In the genomic region with DNA sequence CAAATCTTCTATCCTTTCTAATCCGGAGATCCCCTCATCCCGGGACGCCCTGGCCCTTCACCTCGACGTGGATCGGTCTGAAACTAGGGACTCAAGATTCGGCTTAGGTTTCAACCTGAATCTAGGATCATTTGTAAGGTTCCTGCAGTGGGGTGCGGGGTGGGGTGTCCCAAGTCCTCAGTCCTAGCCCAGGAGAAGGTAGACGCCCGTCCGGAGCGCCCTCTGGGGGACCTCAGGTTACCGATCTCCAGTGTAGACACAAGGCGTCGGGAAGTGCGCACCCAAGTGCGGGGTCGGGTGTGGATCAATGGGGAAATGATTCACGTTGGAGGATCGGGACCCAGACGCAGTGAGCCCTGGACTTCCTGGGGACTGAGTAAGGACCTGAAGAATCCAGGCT, we compare ENCODE assay signal across 8 mouse cellular contexts. TPM values are rescaled to one million over a fixed set of nuclear protein-coding genes. Genes with fewer than 3 reads are reported as not detected.
DNase-seq lines count a peak whose midpoint lies in the region; ATAC-seq and TF ChIP-seq lines count a peak whose summit lies in the region.

No protein-coding gene starts in this region.

- no peak overlapping the region for H3K27ac ChIP-seq in kidney, adult 2 months (ENCODE audit: insufficient read depth, low read depth, low read length)
- no peak overlapping the region for H3K27ac ChIP-seq in lung, embryonic 15.5 days

- no peak overlapping the region for H3K9ac ChIP-seq in lung, embryonic 15.5 days

- no peaks in the 10 kb centered on the region for H3K9me3 ChIP-seq in lung, embryonic 15.5 days

- WGBS in kidney, adult 2 months, result 1% methylated on average over 21 of the region's 21 CpGs
- WGBS in lung, embryonic 15.5 days, result 1% methylated on average over 21 of the region's 21 CpGs

- peak; percentile 31 to 40 for DNase-seq in adrenal gland, adult 18-20 months (ENCODE audit: low spot score in 2 of 2)
- DNase-seq in adrenal gland, postnatal 4 days (ENCODE audit: low spot score in 2 of 2), result no peak
- DNase-seq in adrenal gland, adult 2 months, result peak; percentile 46
- DNase-seq in kidney, adult 2 months, result peak; percentile 48
- peak; percentile 53 for DNase-seq in thymus, postnatal 14 days
- no peak for DNase-seq in spleen, postnatal 4 days (ENCODE audit: low spot score in 2 of 2)

- H3K36me3 ChIP-seq in kidney, adult 2 months (ENCODE audit: control insufficient read depth, insufficient read depth, low read length), result no peaks in the 10 kb centered on the region
- no peaks in the 10 kb centered on the region for H3K36me3 ChIP-seq in lung, embryonic 15.5 days

- peaks cover 5% of the 10 kb centered on the region; the same call in 1 of the 2 replicates for H3K27me3 ChIP-seq in kidney, adult 2 months (replicated peaks; ENCODE audit: control insufficient read depth, insufficient read depth, low read length)
- H3K27me3 ChIP-seq in lung, embryonic 15.5 days, result peaks cover 17% of the 10 kb centered on the region

- no peak overlapping the region for H3K4me3 ChIP-seq in kidney, adult 2 months (ENCODE audit: insufficient read depth, low read depth, low read length)
- H3K4me3 ChIP-seq in lung, embryonic 15.5 days, result peak overlapping the region; percentile 55

- peak overlapping the region; percentile 93 for H3K4me2 ChIP-seq in lung, embryonic 15.5 days

- TF ChIP-seq POLR2A in kidney, adult 2 months (IDR thresholded peaks at IDR 0.05; ENCODE audit: low read depth, low read length), result no peak

- no peaks in the 10 kb centered on the region for H3K4me1 ChIP-seq in kidney, adult 2 months (ENCODE audit: control insufficient read depth, insufficient read depth, low read length)
- 0 out of 2 replicates have a peak, but pooled peaks cover 3% of the 10 kb centered on the region for H3K4me1 ChIP-seq in lung, embryonic 15.5 days

- peak; percentile 40 for ATAC-seq in granulocyte monocyte progenitor cell, adult 5-6 weeks (replicated peaks; ENCODE audit: poor library complexity, severe bottlenecking)
- ATAC-seq in lung, embryonic 15.5 days (ENCODE audit: borderline replicate concordance, extremely low read depth, low FRiP score, low TSS enrichment), result no peak

- TF ChIP-seq CTCF in kidney, adult 2 months (conservative IDR thresholded peaks at IDR 0.05; ENCODE audit: insufficient read depth, insufficient read length, low read depth, low read length), result no peak

RNA-seq across cellular contexts. Expression of gene Olfr1373, which starts 21.8 kb away (rescaled TPM):
- not detected for total RNA-seq in adrenal gland, adult 18-20 months (2021)
- not detected for total RNA-seq in adrenal gland, postnatal 4 days (2021)
- not detected for total RNA-seq in adrenal gland, adult 2 months (2021)
- not detected in 2 replicates for polyA plus RNA-seq in adrenal gland, adult 2 months (2012; rRNA removed)
- total RNA-seq in granulocyte monocyte progenitor cell, adult 5-6 weeks (2014; fragmentation: Nextera tagmentation), result not detected in 2 replicates
- not detected in 2 replicates for total RNA-seq in granulocyte monocyte progenitor cell, adult 5-6 weeks (2017)
- not detected in 2 replicates for polyA plus RNA-seq in kidney, adult 2 months (2012; rRNA removed)
- not detected in 2 replicates for polyA plus RNA-seq in lung, embryonic 15.5 days (2015; fragmentation: Nextera tagmentation; extraction: Ambion mirVana)

RNA-seq across cellular contexts. Expression of gene Olfr1371, which starts 46.7 kb away (rescaled TPM):
- not detected for total RNA-seq in adrenal gland, adult 18-20 months (2021)
- not detected for total RNA-seq in adrenal gland, postnatal 4 days (2021)
- not detected for total RNA-seq in adrenal gland, adult 2 months (2021)
- polyA plus RNA-seq in adrenal gland, adult 2 months (2012; rRNA removed), result not detected in 2 replicates
- total RNA-seq in granulocyte monocyte progenitor cell, adult 5-6 weeks (2014; fragmentation: Nextera tagmentation), result not detected in 2 replicates
- not detected in 2 replicates for total RNA-seq in granulocyte monocyte progenitor cell, adult 5-6 weeks (2017)
- polyA plus RNA-seq in kidney, adult 2 months (2012; rRNA removed), result not detected in 2 replicates
- polyA plus RNA-seq in lung, embryonic 15.5 days (2015; fragmentation: Nextera tagmentation; extraction: Ambion mirVana), result not detected in 2 replicates

Comparison
In these comparisons a context has a peak if more than half of its experiments do, and no peak if none do; other contexts are left out.
1. DNase-seq: peak in adrenal gland, adult 18-20 months (2 of 2), adrenal gland, adult 2 months (single experiment), kidney, adult 2 months (single experiment) and thymus, postnatal 14 days (single experiment); none in adrenal gland, postnatal 4 days (0 of 2) and spleen, postnatal 4 days (0 of 2).